Mouse (Mus musculus) kidney, adult 2 months (tissue): Measurements from ENCODE around the gene Itgb1. TPM values are rescaled to one million over a fixed set of nuclear protein-coding genes. Genes with fewer than 3 reads are reported as not detected.

Source experiments
- DNase-seq: peaks from one replicate; pipeline ENCODE4 v3.0.0; 2021
- H3K27ac ChIP-seq: fragments of 200-500 bp; 2 replicates; pipeline ENCODE4 v1.5.1; 2012; ENCODE audit warnings: low read depth, low read length, control low read depth, inconsistent platforms; ENCODE audit not compliant: insufficient read depth
- H3K27me3 ChIP-seq: fragments of 200-500 bp; replicated peaks from 2 replicates; pipeline ENCODE4 v1.6.1; 2012; ENCODE audit warnings: mild to moderate bottlenecking, moderate library complexity, low read length, inconsistent platforms; ENCODE audit not compliant: control insufficient read depth, insufficient read depth
- H3K36me3 ChIP-seq: fragments of 200-500 bp; 2 replicates; pipeline ENCODE4 v1.6.1; 2012; ENCODE audit warnings: mild to moderate bottlenecking, moderate library complexity, low read length, inconsistent platforms; ENCODE audit not compliant: control insufficient read depth, insufficient read depth
- H3K4me1 ChIP-seq: fragments of 200-500 bp; 2 replicates; pipeline ENCODE4 v1.6.1; 2011; ENCODE audit warnings: low read length; ENCODE audit not compliant: control insufficient read depth, insufficient read depth
- H3K4me3 ChIP-seq: fragments of 200-500 bp; 2 replicates; pipeline ENCODE4 v1.5.1; 2011; ENCODE audit warnings: mild to moderate bottlenecking, low read depth, low read length, control low read depth; ENCODE audit not compliant: insufficient read depth
- CTCF ChIP-seq: fragments of 200-500 bp; conservative IDR thresholded peaks from 2 replicates; pipeline ENCODE4 v1.5.1; 2011; ENCODE audit warnings: low read depth, mild to moderate bottlenecking, control low read depth, low read length, moderate library complexity, mixed read lengths; ENCODE audit not compliant: insufficient read depth, insufficient read length
- POLR2A ChIP-seq: fragments of 200-500 bp; IDR thresholded peaks from one replicate; pipeline ENCODE4 v1.6.1; 2011; ENCODE audit warnings: low read depth, low read length, control low read depth
- WGBS: fragments of 180-500 bp; shearing (Covaris S2); methylation state at CpG from one replicate; pipeline ENCODE4 v1.1.7; 2018; 5-methylcytosine and 5-hydroxymethylcytosine counted together
- polyA plus RNA-seq: library from polyadenylated mRNA; depleted of rRNA; stranded (reverse); fragments of >200 nt; gene quantifications from 2 replicates; pipeline ENCODE4 v1.2.3, GENCODE M21; 2012

Itgb1 gene
- polyA plus RNA-seq, 1 experiment: 65.0 TPM

DNA sequence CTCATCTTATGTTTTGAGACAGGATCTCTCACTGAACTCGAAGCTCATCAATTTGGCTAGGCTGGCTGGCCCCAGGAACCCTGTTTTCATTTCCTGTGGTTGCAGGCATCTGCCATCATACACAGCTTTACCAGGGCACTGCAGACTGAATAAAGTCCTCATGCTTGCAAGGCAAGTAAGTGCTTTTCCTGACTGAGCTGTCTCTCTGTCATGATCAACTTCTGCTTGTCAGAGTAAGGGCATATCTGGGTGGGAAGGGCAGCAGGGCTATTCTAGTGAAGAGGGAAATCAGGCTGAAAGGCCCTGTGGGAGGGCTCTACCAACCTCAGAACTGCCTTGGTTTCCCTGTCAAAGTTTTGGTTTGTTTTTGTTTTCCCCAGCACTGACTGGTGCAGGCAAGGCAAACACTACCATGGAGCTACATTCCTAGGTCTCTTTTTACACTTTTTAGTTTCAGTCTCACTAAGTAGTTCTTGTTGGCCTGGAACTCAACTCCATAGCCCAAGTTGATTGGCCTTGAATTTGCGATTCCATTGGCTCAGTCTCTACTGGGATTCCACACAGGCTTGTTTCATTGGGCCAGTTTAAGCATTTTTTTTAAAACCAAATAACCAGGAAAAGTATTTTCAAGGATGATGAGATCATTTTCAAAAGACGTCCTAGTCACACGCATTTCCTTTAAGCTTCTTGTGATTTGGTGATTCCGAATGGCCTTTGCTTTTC is 31.7 kb upstream of the Itgb1 start:
- WGBS: 34% methylated on average over 5 of the region's 5 CpGs
- H3K27me3 ChIP-seq: no peaks in the 10 kb centered on the region
- TF ChIP-seq POLR2A (no peak), CTCF (no peak)
- H3K4me1 ChIP-seq: peaks cover 15% of the 10 kb centered on the region
- DNase-seq: no peak
- H3K4me3 ChIP-seq: no peak overlapping the region
- peak overlapping the region; percentile 94 for H3K27ac ChIP-seq
- no peaks in the 10 kb centered on the region for H3K36me3 ChIP-seq

DNA sequence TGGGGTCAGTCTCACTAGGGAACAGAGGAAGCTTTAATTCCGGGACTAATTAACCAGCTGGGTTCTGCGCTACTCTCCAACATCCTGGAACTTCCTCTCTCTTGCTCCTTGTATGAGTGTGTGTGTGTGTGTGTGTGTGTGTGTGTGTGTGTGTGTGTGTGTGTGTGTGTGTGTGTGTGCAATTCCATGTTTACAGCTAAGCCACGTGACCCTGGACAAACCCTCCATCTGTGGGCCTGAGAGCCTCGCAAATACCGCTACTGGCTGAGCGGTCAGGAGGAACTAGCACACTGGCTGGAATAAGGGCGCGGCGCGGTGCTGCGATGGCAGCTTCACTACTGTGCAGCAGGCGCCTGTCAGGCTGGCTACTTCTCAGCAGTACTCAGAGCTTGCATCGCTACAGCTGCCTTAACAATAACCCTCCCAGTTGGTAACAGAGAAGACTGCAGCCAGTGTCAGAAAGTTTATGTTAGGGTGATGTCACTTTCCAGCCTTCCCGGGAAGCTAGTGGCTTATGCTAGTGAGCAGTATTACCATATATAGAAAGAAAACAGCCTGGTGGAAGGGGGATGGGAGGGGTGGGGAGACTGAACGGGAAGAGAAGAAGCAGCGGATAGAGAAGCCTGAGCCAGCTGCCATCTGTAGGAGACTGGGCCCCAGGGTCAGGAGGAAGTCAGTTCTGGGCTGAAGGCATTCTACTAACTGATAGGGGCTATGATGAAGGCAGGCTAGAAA is 30.9 kb upstream of the Itgb1 start:
- H3K4me3 ChIP-seq: peak overlapping the region; percentile 32
- no peaks in the 10 kb centered on the region for H3K36me3 ChIP-seq
- peaks cover 15% of the 10 kb centered on the region for H3K4me1 ChIP-seq
- no peaks in the 10 kb centered on the region for H3K27me3 ChIP-seq
- peak; percentile 79 for DNase-seq
- peak overlapping the region; percentile 94 for H3K27ac ChIP-seq
- 7% methylated on average over 16 of the region's 16 CpGs for WGBS
- no peak for TF ChIP-seq POLR2A
- no peak for TF ChIP-seq CTCF

DNA sequence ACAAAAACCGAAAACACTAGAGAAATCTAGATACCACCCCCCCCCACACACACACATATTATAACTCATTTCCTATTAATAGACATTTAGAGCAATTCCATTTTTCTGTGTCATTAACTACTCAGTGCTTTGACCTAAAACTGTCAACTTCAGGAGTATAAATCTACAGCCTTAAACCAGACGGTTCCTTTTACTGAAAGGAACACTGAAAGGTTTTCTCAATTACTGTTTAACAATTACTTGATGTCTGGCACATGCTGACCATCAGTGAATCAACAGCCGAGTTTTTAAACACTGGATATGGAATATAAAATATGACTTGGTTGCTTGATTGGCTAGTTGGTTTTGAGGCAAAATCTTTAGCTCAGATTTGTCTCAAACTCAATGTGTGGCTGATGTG is 23.3 kb upstream of the Itgb1 start:
- Histone ChIP-seq H3K4me1 (peaks cover 4% of the 10 kb centered on the region; the same call in 1 of the 2 replicates), H3K36me3 (no peaks in the 10 kb centered on the region), H3K4me3 (no peak overlapping the region), H3K27ac (no peak overlapping the region), H3K27me3 (no peaks in the 10 kb centered on the region)
- peak; percentile 30 for DNase-seq
- TF ChIP-seq POLR2A: no peak
- no peak for TF ChIP-seq CTCF
- 13% methylated on average over 3 of the region's 3 CpGs for WGBS

DNA sequence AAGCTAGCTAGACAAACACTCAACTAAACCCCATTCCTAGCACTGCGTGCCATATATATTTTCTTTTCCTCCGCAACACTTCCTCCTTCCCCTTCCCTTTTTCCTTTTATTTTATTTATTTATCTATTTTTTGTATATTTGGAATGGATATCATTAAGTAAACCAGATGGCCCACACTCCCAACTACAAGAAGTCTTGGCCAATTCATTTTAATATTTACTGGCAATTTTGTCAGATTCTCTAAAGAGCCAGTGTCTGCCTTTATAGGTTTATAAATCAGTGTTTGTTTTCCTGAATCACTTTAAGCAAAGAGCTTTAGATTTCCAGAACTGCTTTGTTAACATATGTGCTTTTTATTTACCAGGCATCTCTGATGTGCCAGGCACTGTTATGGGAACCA is 22.8 kb upstream of the Itgb1 start:
- H3K4me1 ChIP-seq: peaks cover 4% of the 10 kb centered on the region; the same call in 1 of the 2 replicates
- no peak overlapping the region for H3K4me3 ChIP-seq
- TF ChIP-seq CTCF (no peak), POLR2A (no peak)
- 72% methylated on average over 2 of the region's 2 CpGs for WGBS
- H3K36me3 ChIP-seq: no peaks in the 10 kb centered on the region
- H3K27ac ChIP-seq: no peak overlapping the region
- no peak for DNase-seq
- no peaks in the 10 kb centered on the region for H3K27me3 ChIP-seq

DNA sequence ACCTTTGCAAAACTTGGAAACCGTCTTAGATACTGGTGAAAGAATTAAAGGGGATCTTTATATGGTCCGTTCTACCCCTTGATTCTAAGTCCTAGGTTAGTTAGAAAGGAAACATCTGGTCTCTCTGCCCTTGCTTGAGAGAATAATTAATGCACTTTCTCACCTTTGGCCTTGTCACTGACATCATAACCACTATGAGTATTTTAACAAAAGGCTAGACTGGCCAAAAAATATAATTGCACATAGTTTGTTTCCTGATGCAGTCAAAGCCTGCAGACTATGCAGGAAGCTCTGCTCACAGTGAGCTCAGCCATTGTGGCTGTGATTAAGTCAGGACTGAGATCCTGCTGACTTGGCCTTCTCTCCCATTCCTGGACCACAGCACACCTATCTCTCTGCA is 22.3 kb upstream of the Itgb1 start:
- Histone ChIP-seq H3K4me3 (no peak overlapping the region), H3K36me3 (no peaks in the 10 kb centered on the region), H3K4me1 (peaks cover 4% of the 10 kb centered on the region; the same call in 1 of the 2 replicates), H3K27ac (no peak overlapping the region), H3K27me3 (no peaks in the 10 kb centered on the region)
- DNase-seq: peak; percentile 77
- 45% methylated on average over 2 of the region's 2 CpGs for WGBS
- TF ChIP-seq CTCF: no peak
- no peak for TF ChIP-seq POLR2A

DNA sequence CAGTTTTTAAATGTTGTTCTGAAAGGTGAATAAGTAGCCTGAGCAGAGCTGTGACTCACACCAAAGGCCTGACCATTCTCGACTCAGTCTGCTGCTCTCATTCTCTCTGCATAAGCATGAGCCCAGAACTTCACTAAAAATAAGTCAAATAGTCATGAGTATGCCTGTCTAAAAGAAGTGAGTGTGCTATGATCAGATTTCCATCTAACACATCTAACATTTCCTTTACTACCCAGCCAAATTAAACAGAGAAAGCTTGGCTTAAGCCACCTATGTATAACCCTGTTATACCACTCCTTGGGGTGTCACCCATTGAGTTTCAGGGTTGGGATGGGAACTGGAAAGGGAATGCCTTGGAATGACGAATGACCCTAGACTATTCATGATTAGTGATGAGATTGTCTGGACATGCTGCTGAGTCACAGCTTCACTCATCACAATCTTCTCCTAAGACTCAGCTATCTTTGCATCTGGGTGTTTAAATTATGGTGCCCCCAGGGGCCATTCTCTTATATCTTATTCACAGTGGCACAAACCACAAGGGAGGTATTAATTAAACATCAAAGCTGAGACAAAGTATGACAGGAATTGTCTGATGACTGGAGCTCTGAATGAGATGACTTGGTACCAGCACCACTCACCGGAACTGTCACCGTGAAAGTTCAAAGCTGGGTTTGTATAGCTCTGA is 18.7 kb upstream of the Itgb1 start:
- no peak overlapping the region for H3K4me3 ChIP-seq
- no peak for DNase-seq
- WGBS: 92% methylated on average over 4 of the region's 4 CpGs

DNA sequence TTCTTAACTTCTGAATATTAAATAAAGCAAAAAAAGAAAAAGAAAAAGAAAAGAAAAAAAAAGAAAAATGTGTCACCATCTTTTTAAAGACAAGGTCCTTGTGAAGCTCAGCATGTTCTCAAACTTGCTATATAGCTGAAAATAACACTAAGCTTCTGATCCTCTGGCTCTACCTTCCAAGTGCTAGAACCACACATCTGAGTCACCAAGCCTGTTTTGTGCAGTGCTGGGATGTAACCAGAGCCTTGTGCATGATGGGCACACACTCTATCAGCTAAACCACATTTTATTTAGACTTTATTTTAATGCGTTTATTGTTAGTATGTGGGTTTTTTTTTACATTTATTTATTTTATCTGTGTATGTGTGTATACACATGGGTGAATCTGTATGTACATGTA is 13.6 kb upstream of the Itgb1 start:
- Histone ChIP-seq H3K4me1 (no peaks in the 10 kb centered on the region), H3K4me3 (no peak overlapping the region), H3K36me3 (no peaks in the 10 kb centered on the region), H3K27me3 (no peaks in the 10 kb centered on the region), H3K27ac (no peak overlapping the region)
- WGBS: 98% methylated on average over 1 of the region's 1 CpGs
- DNase-seq: no peak
- TF ChIP-seq POLR2A (no peak), CTCF (no peak)

More for the DNA sequence above, 18.7 kb upstream of the Itgb1 start:
- Histone ChIP-seq H3K36me3 (no peaks in the 10 kb centered on the region), H3K27ac (no peak overlapping the region), H3K4me1 (peaks cover 4% of the 10 kb centered on the region; the same call in 1 of the 2 replicates), H3K27me3 (no peaks in the 10 kb centered on the region)
- no peak for TF ChIP-seq POLR2A
- TF ChIP-seq CTCF: no peak
